Mouse (Mus musculus): ENCODE measurements around the gene Mrgpra1.
"Not testable (repeated sequence)": the region's sequence is repeated elsewhere in the genome, so short reads cannot be mapped to it uniquely, and the experiment has no call there.

GRCm38 (mm10) chr7:47304661-47305060, 49.4 kb downstream of the Mrgpra1 start:
- not testable (repeated sequence) for TF ChIP-seq CTCF, EP300 (IDR thresholded peaks at IDR 0.05; ENCODE audit: low read depth)
